Mouse (Mus musculus) neural tube, embryonic 14.5 days (tissue): ENCODE data around the gene Pigt. TPM values are rescaled to one million over a fixed set of nuclear protein-coding genes. Genes with fewer than 3 reads are reported as not detected.
A peak's percentile ranks its signal among the peaks of the same experiment; 100 is the strongest.

ENCODE experiments used
- ATAC-seq: fragments of 200-750 bp; cut with Nextera tagmentation; 2 replicates; pipeline ENCODE4 v1.8.0; 2017; ENCODE audit warnings: low read depth, mild to moderate bottlenecking, moderate TSS enrichment, moderate library complexity
- H3K27ac ChIP-seq: fragments of 300-500 bp; sonication (generic); 2 replicates; pipeline ENCODE4 v1.5.1; 2014; ENCODE audit warnings: low read depth, mild to moderate bottlenecking, control low read depth, low read length, moderate library complexity, mixed read lengths
- H3K27me3 ChIP-seq: fragments of 300-500 bp; sonication (generic); 2 replicates; pipeline ENCODE4 v1.6.1; 2014; ENCODE audit warnings: low read length; ENCODE audit not compliant: control insufficient read depth, insufficient read depth
- H3K36me3 ChIP-seq: fragments of 300-500 bp; sonication (generic); 2 replicates; pipeline ENCODE4 v1.6.1; 2014; ENCODE audit warnings: low read length, mixed read lengths; ENCODE audit not compliant: control insufficient read depth, insufficient read depth
- H3K4me1 ChIP-seq: fragments of 300-500 bp; sonication (generic); 2 replicates; pipeline ENCODE4 v1.6.1; 2014; ENCODE audit warnings: low read length; ENCODE audit not compliant: control insufficient read depth, insufficient read depth
- H3K4me2 ChIP-seq: fragments of 300-500 bp; sonication (generic); 2 replicates; pipeline ENCODE4 v1.6.1; 2014; ENCODE audit warnings: mild to moderate bottlenecking, low read depth, low read length, control low read depth
- H3K4me3 ChIP-seq: fragments of 300-500 bp; sonication (generic); 2 replicates; pipeline ENCODE4 v1.5.1; 2014; ENCODE audit warnings: low read depth, low read length, control low read depth, mixed read lengths
- H3K9ac ChIP-seq: fragments of 300-500 bp; sonication (generic); replicated peaks from 2 replicates; pipeline ENCODE4 v1.6.1; 2014; ENCODE audit warnings: low read depth, mild to moderate bottlenecking, control low read depth, low read length, mixed read lengths
- H3K9me3 ChIP-seq: fragments of 300-500 bp; sonication (generic); 2 replicates; pipeline ENCODE4 v1.6.1; 2016; ENCODE audit warnings: low read length; ENCODE audit not compliant: control insufficient read depth
- WGBS: fragments of 180-500 bp; shearing (Covaris S2); extraction: QIAGEN DNeasy Blood & Tissue Kit; methylation state at CpG from one replicate; pipeline ENCODE4 v1.1.7; 2014; 5-methylcytosine and 5-hydroxymethylcytosine counted together
- polyA plus RNA-seq: library from polyadenylated mRNA; unstranded; fragments of >200 nt; fragmentation: Nextera tagmentation; extraction: Ambion mirVana; gene quantifications from 2 replicates; pipeline ENCODE4 v1.2.1, GENCODE M21; 2014

Gene Pigt
- polyA plus RNA-seq, 1 experiment from 2014 or later = 118 TPM

DNA sequence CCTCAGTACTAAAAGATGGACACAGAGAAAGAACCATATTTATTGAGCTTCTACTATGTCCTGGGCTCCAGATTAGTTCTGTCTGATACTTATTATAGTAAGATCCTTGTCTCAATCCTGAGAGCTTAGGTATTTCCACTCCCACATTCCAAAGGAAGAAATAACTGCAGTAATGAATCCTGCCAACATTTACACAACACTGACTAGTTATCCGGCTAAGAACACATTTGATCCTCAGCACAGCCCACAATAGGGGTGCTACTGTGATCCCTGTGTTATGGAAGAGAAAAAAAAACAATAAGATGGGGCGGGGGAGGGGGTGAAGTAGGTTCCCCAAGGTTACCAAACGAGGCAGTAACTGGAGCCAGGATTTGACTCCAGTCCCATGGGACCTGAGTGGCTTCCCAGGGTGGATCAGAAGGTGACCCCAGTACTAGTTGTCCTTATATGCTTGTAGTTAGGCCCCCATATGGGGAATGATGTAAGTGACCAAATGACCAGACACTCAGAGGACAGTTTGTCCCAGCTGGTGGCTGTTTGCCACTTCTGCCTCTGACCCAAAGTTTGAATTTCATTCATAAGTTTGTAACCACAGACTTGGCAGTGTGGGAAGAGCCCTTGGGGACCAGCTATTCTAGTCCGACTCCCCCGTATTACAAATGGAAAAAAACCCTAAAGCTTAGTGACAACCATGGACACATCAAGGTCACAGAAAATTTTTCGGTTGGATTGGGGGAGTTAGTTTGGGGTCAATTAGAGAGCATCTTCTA, 41.7 kb upstream of the Pigt start:
- no peak overlapping the region for H3K9ac ChIP-seq
- ATAC-seq = no peak
- no peak overlapping the region for H3K4me2 ChIP-seq
- H3K9me3 ChIP-seq = no peaks in the 10 kb centered on the region
- H3K36me3 ChIP-seq = no peaks in the 10 kb centered on the region
- H3K27me3 ChIP-seq = no peaks in the 10 kb centered on the region
- no peaks in the 10 kb centered on the region for H3K4me1 ChIP-seq
- no peak overlapping the region for H3K4me3 ChIP-seq
- WGBS = 75% methylated on average over 6 of the region's 6 CpGs
- H3K27ac ChIP-seq = no peak overlapping the region

DNA sequence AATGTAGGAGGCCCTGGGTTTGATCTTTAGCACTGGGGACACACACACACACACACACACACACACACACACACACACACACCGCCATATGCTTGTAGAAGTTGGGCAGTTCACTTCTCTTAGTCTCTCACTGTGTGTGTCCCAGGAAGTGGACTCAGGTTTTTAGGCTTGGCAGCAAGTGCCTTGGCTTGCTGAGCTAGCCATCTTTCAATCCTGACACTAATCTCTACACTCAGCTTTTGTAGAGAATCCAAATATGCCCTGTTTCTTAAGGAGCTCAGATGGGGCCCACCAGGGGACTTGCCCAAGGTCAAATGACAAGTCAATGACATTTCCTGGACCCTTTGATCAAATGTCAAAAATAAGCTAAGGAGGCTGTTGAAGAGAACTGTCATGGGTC, 40.9 kb upstream of the Pigt start:
- H3K9me3 ChIP-seq = no peaks in the 10 kb centered on the region
- no peaks in the 10 kb centered on the region for H3K27me3 ChIP-seq
- H3K4me3 ChIP-seq = no peak overlapping the region
- ATAC-seq = no peak
- H3K27ac ChIP-seq = no peak overlapping the region
- WGBS = 90% methylated on average over 1 of the region's 1 CpGs
- no peak overlapping the region for H3K9ac ChIP-seq
- H3K4me1 ChIP-seq = no peaks in the 10 kb centered on the region
- H3K36me3 ChIP-seq = no peaks in the 10 kb centered on the region
- peak overlapping the region; percentile 18; the same call in 1 of the 2 replicates for H3K4me2 ChIP-seq

GRCm38 (mm10) chr2:164456864-164457300, 40.4 kb upstream of the Pigt start, which contains the start of gene Sys1:
Gene Sys1, plus strand, starts transcription at chr2:164456964.
- Histone ChIP-seq H3K9ac (peak within 1 kb of the TSS; percentile 34), H3K27me3 (no peaks in the 10 kb centered on the region), H3K27ac (no peak within 1 kb of the TSS), H3K36me3 (no peaks in the 10 kb centered on the region), H3K4me1 (peaks cover 4% of the 10 kb centered on the region), H3K4me2 (peak within 1 kb of the TSS; percentile 18; the same call in 1 of the 2 replicates), H3K9me3 (no peaks in the 10 kb centered on the region), H3K4me3 (no peak within 1 kb of the TSS)
- under 1% methylated on average over 7 of the region's 7 CpGs for WGBS
- ATAC-seq = no peak

GRCm38 (mm10) chr2:164457942-164458341, 39.4 kb upstream of the Pigt start:
- H3K27me3 ChIP-seq = no peaks in the 10 kb centered on the region
- H3K4me1 ChIP-seq = peaks cover 10% of the 10 kb centered on the region
- no peak overlapping the region for H3K4me2 ChIP-seq
- no peaks in the 10 kb centered on the region for H3K9me3 ChIP-seq
- WGBS = 54% methylated on average over 7 of the region's 7 CpGs
- H3K9ac ChIP-seq = no peak overlapping the region
- ATAC-seq = no peak
- H3K27ac ChIP-seq = no peak overlapping the region
- no peak overlapping the region for H3K4me3 ChIP-seq
- H3K36me3 ChIP-seq = no peaks in the 10 kb centered on the region

DNA sequence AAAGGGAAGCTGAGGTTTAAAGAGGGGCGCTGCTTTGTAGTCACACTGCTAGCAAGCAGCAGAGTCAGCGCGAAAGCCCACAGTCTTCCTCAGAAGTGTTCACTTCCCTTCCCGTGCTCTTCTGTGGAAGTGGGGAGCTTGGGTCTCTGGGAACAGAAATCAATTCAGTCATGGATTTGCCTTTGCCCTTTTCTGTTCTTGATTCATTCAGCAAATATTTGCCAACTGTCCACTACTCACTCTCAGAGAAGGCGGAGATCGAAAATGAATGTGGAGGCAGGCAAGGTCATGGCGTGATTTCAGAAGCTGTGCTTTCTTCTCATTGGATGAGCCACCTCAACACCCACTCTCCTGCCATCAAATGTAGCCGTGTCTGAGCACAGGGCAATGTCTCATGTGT, 38.8 kb upstream of the Pigt start:
- no peak for ATAC-seq
- Histone ChIP-seq H3K27me3 (no peaks in the 10 kb centered on the region), H3K4me1 (peaks cover 10% of the 10 kb centered on the region), H3K9me3 (no peaks in the 10 kb centered on the region), H3K9ac (no peak overlapping the region), H3K4me2 (no peak overlapping the region), H3K36me3 (no peaks in the 10 kb centered on the region), H3K4me3 (no peak overlapping the region), H3K27ac (no peak overlapping the region)
- 90% methylated on average over 8 of the region's 8 CpGs for WGBS

DNA sequence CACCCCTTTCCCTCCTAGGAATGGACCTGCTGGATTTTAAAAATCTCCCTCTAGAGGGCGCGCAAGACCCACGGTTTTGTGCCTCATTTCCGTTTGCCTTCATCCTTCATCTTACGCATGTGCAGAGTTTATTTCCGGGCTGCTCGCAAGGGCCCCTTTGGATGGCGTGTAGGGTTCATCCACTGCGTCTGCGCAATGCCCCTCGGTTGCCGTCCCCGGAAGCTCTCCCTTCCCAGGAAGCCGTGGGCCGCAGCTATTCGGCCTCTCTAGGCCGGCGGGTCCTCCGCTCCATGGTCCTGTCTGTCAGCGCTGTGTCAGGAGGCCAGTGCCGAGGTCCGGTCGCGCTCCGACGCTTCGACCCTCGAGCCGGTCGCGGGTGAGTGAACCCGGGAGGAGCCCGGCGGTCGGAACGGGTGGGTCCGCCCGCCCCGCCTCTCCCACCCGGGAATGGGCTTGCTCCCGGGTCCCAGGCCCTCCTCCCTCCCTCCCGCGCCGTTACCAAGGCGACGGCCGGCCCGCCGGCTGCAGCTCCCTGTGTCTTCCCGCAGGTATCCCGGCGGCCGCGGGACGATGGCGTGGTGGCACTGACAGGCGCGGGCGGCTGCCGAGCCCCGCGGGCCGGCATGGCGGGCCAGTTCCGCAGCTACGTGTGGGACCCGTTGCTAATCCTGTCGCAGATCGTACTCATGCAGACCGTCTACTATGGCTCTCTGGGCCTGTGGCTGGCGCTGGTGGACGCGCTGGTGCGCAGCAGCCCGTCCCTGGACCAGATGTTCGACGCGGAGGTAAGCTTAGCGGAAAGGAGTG, 36.4 kb upstream of the Pigt start, which contains the start of gene Gm20458:
TSS of gene Gm20458 (plus strand) at position 223 of the 807 bp plus-strand sequence.
- Histone ChIP-seq H3K4me2 (peak within 1 kb of the TSS; percentile 77), H3K36me3 (peaks cover 18% of the 10 kb centered on the region; the same call in 1 of the 2 replicates), H3K9ac (peak within 1 kb of the TSS; percentile 87), H3K27me3 (no peaks in the 10 kb centered on the region), H3K4me1 (peaks cover 10% of the 10 kb centered on the region), H3K9me3 (no peaks in the 10 kb centered on the region), H3K4me3 (peak within 1 kb of the TSS; percentile 88), H3K27ac (peak within 1 kb of the TSS; percentile 93)
- WGBS = under 1% methylated on average over 56 of the region's 79 CpGs
- peak; percentile 99 for ATAC-seq

DNA sequence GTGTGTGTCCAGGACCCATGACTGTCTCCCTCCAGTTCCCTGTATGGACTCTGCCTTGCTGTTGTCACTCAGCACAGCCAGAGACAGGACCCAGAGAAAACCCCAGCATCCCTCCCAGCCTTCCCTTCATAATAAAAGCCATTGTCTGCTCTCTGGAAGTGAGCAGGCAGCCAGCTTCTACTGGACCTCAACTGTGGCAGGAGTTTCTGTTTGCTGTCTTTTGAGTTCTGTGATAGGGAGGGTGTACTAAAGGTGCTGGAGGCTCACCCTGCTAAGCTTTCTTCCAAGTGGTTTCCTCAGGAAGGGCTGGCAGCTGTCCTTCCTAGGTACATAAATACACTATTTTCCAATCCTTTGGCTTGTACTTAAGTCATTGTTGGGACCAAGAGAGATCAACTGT, 32.2 kb upstream of the Pigt start:
- H3K9ac ChIP-seq = no peak overlapping the region
- no peak overlapping the region for H3K4me3 ChIP-seq
- H3K4me1 ChIP-seq = peaks cover 10% of the 10 kb centered on the region
- H3K4me2 ChIP-seq = no peak overlapping the region
- no peak for ATAC-seq
- H3K27me3 ChIP-seq = no peaks in the 10 kb centered on the region
- H3K9me3 ChIP-seq = no peaks in the 10 kb centered on the region
- no peak overlapping the region for H3K27ac ChIP-seq
- H3K36me3 ChIP-seq = peaks cover 21% of the 10 kb centered on the region; the same call in 1 of the 2 replicates

GRCm38 (mm10) chr2:164466787-164467186, 30.5 kb upstream of the Pigt start:
- Histone ChIP-seq H3K4me3 (no peak overlapping the region), H3K4me1 (peaks cover 7% of the 10 kb centered on the region), H3K9me3 (no peaks in the 10 kb centered on the region), H3K4me2 (no peak overlapping the region), H3K27me3 (no peaks in the 10 kb centered on the region), H3K9ac (no peak overlapping the region), H3K36me3 (peaks cover 21% of the 10 kb centered on the region; the same call in 1 of the 2 replicates), H3K27ac (no peak overlapping the region)
- ATAC-seq = no peak
- WGBS = 90% methylated on average over 5 of the region's 5 CpGs

- no peaks in the 10 kb centered on the region for H3K27me3 ChIP-seq
- H3K36me3 ChIP-seq = peaks cover 24% of the 10 kb centered on the region
- no peak overlapping the region for H3K4me3 ChIP-seq
- no peaks in the 10 kb centered on the region for H3K4me1 ChIP-seq
- H3K27ac ChIP-seq = no peak overlapping the region
- no peak overlapping the region for H3K4me2 ChIP-seq
- no peaks in the 10 kb centered on the region for H3K9me3 ChIP-seq
- WGBS = 31% methylated on average over 10 of the region's 10 CpGs
- H3K9ac ChIP-seq = no peak overlapping the region
- ATAC-seq = no peak
Measured at GRCm38 (mm10) chr2:164470254-164470653, 27.1 kb upstream of the Pigt start.
